Mouse (Mus musculus): ENCODE measurements at regions not wholly inside any gene's neighbourhood (a gene's known extent, or its start where the extent isn't known, plus 50 kb on each side); places are given as distances from the start of the nearest gene placed in this dataset.

DNA sequence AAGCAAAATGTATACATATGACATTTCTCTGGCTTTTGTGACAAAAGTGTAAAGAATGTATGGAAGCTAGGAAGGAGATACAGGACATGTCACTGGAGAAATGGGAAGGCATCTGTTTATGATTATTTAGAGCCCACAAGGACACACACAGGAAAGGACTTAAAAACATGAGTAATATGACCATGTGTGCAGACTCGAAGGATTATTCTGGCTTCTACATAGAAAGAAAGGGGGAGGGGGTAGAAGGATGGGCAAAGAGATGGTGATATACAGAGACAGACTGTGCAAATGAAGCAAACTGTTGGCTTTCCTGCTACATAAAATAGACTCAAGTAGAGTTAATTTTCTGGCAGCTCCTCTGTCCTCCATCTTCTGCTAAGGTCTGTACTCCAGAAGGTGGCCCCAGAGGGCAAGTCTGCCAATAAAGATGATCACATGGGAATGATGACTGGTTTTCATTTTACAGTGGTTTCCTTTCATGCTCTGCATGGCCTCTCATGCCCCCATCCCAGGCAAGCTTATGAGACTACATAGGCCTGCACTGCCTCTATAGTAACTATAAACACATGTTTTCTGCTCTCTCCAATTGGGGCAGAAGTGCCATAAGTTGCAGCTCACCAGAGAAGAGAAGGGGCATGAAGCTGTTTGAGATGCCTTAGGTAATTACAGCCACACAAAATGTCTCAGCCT, 263.4 kb upstream of the Kif18a start:
- TF ChIP-seq CTCF (IDR thresholded peaks at IDR 0.05; ENCODE audit: borderline replicate concordance, insufficient read depth, low read depth, low read length) (no peak), POLR2A (IDR thresholded peaks at IDR 0.05; ENCODE audit: borderline replicate concordance, insufficient read depth, low read length) (no peak)

Measured in cerebellum, adult 2 months (tissue).